Mouse (Mus musculus) liver, adult 2 months (tissue): ENCODE measurements around the gene Ppp1r14a. TPM values are rescaled to one million over a fixed set of nuclear protein-coding genes. Genes with fewer than 3 reads are reported as not detected.
A peak's percentile ranks its signal among the peaks of the same experiment; 100 is the strongest.

Experiments used
- DNase-seq: peaks from one replicate; pipeline ENCODE4 v3.0.0-alpha.2; 2011; ENCODE audit warnings: low read depth, low spot score; ENCODE audit errors: extremely low read depth
- H3K27ac ChIP-seq: fragments of 200-500 bp; replicated peaks from 2 replicates; pipeline ENCODE4 v1.5.1; 2012; ENCODE audit warnings: low read depth, mild to moderate bottlenecking, control low read depth, inconsistent platforms, low read length; ENCODE audit not compliant: insufficient read depth
- H3K27me3 ChIP-seq: fragments of 200-500 bp; 2 replicates; pipeline ENCODE4 v1.6.1; 2012; ENCODE audit warnings: mild to moderate bottlenecking, moderate library complexity, low read length, inconsistent platforms; ENCODE audit not compliant: control insufficient read depth, insufficient read depth
- H3K36me3 ChIP-seq: fragments of 200-500 bp; 2 replicates; pipeline ENCODE4 v1.6.1; 2012; ENCODE audit warnings: low read length, inconsistent platforms; ENCODE audit not compliant: control insufficient read depth, insufficient read depth
- H3K4me1 ChIP-seq: fragments of 200-500 bp; 2 replicates; pipeline ENCODE4 v1.6.1; 2011; ENCODE audit warnings: low read length; ENCODE audit not compliant: control insufficient read depth, insufficient read depth
- H3K4me3 ChIP-seq: fragments of 200-500 bp; 2 replicates; pipeline ENCODE4 v1.5.1; 2011; ENCODE audit warnings: low read depth, mild to moderate bottlenecking, control low read depth, low read length, moderate library complexity; ENCODE audit not compliant: insufficient read depth
- H3K79me2 ChIP-seq: fragments of 200-500 bp; 2 replicates; pipeline ENCODE4 v1.6.1; 2012; ENCODE audit warnings: inconsistent platforms, mild to moderate bottlenecking, low read length, moderate library complexity; ENCODE audit not compliant: control insufficient read depth, insufficient read depth
- H3K9ac ChIP-seq: fragments of 200-500 bp; 2 replicates; pipeline ENCODE4 v1.6.1; 2012; ENCODE audit warnings: low read depth, mild to moderate bottlenecking, control low read depth, inconsistent platforms, low read length
- CTCF ChIP-seq: fragments of 200-500 bp; IDR thresholded peaks from 2 replicates; pipeline ENCODE4 v1.5.1; 2011; ENCODE audit warnings: low read depth, low read length, control low read depth
- POLR2A ChIP-seq: fragments of 200-500 bp; IDR thresholded peaks from 2 replicates; pipeline ENCODE4 v1.6.1; 2011; ENCODE audit warnings: low read length, control low read depth; ENCODE audit not compliant: insufficient read depth; ENCODE audit errors: extremely low read depth
- WGBS: fragments of 180-500 bp; shearing (Covaris S2); methylation state at CpG from one replicate; pipeline ENCODE4 v1.1.7; 2018; 5-methylcytosine and 5-hydroxymethylcytosine counted together
- polyA plus RNA-seq: library from polyadenylated mRNA; depleted of rRNA; stranded (reverse); fragments of >200 nt; gene quantifications from 2 replicates; pipeline ENCODE4 v1.2.3, GENCODE M21; 2012
- total RNA-seq: library from RNA; depleted of rRNA; stranded (reverse); fragments of >200 nt; gene quantifications from 2 replicates; pipeline ENCODE4 v1.2.3, GENCODE M21; 2014

Ppp1r14a gene
- total and polyA plus RNA-seq, 2 experiments, result 1.0 to 5.0 TPM

DNA sequence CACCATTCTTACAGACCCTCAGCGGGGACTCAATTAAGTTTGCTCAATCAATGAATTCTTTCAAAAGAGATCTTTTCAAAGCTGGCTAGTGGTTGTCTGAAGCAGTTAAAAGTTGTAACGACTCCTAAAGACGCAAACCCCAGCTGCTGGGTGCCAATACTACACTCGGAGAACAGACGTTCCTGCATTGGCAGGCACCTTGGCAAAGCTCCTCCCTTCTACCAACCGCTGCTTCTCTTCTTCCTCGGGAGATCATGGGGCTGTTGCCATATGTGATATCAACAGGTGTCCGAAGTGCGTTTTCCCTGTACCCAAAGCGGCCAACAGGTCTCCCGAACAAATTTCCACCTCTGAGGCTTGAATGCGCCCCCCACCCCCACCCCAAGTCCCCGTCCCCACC is 8.3 kb upstream of the Ppp1r14a start:
- TF ChIP-seq CTCF (no peak), POLR2A (no peak)
- peak overlapping the region; percentile 20; the same call in 1 of the 2 replicates for H3K9ac ChIP-seq
- H3K79me2 ChIP-seq, result peaks cover 14% of the 10 kb centered on the region; the same call in 1 of the 2 replicates
- H3K4me3 ChIP-seq, result peak overlapping the region; percentile 96; the same call in 1 of the 2 replicates
- peaks cover 4% of the 10 kb centered on the region; the same call in 1 of the 2 replicates for H3K4me1 ChIP-seq
- DNase-seq, result peak; percentile 58
- 8% methylated on average over 13 of the region's 13 CpGs for WGBS
- no peaks in the 10 kb centered on the region for H3K27me3 ChIP-seq
- no peaks in the 10 kb centered on the region for H3K36me3 ChIP-seq
- peak overlapping the region; percentile 8; the same call in 1 of the 2 replicates for H3K27ac ChIP-seq

- Histone ChIP-seq H3K27ac (peak within 1 kb of the TSS; percentile 91), H3K27me3 (no peaks in the 10 kb centered on the region), H3K4me3 (peak within 1 kb of the TSS; percentile 96), H3K4me1 (peaks cover 4% of the 10 kb centered on the region; the same call in 1 of the 2 replicates), H3K36me3 (no peaks in the 10 kb centered on the region), H3K79me2 (peaks cover 8% of the 10 kb centered on the region; the same call in 1 of the 2 replicates), H3K9ac (peak within 1 kb of the TSS; percentile 91)
- TF ChIP-seq CTCF (peak; percentile 38; the same call in 1 of the 2 replicates), POLR2A (peak; percentile 78)
- under 1% methylated on average over 80 of the region's 80 CpGs for WGBS
- peak; percentile 70 for DNase-seq
Measured at GRCm38 (mm10) chr7:29281201-29282073, 7.7 kb upstream of the Ppp1r14a start, which contains the start of gene Spint2. TSS of gene Spint2 (minus strand) at chr7:29281912.

GRCm38 (mm10) chr7:29282074-29282554 is 7.0 kb upstream of the Ppp1r14a start:
- Histone ChIP-seq H3K27me3 (no peaks in the 10 kb centered on the region), H3K79me2 (peaks cover 5% of the 10 kb centered on the region; the same call in 1 of the 2 replicates), H3K9ac (peak overlapping the region; percentile 75), H3K36me3 (no peaks in the 10 kb centered on the region), H3K4me1 (peaks cover 4% of the 10 kb centered on the region; the same call in 1 of the 2 replicates), H3K27ac (peak overlapping the region; percentile 82), H3K4me3 (peak overlapping the region; percentile 96)
- no peak for TF ChIP-seq CTCF
- TF ChIP-seq POLR2A, result no peak
- DNase-seq, result peak; percentile 72
- WGBS, result 8% methylated on average over 21 of the region's 21 CpGs

DNA sequence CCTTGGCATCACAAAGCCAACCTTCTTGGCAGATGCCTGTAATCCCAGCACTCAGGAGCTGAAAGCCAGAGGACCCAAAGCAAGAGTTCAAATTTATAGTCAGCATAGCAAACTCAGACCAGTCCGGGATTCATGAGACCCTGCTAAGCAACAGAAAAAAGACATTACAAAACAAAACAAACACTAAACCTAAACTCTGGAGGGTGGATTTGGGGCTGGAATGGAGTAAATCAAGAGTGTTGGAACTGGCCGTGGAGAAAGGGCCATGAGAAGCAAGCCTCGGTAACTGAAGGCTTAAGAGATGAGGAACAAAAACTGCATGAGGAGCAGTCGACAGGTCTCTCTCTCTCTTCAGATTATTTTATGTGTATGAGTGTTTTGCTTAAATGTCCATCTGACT is 5.2 kb upstream of the Ppp1r14a start:
- WGBS, result 86% methylated on average over 4 of the region's 4 CpGs
- Histone ChIP-seq H3K4me3 (no peak overlapping the region), H3K9ac (no peak overlapping the region), H3K27ac (no peak overlapping the region), H3K36me3 (no peaks in the 10 kb centered on the region), H3K27me3 (no peaks in the 10 kb centered on the region), H3K79me2 (peaks cover 5% of the 10 kb centered on the region; the same call in 1 of the 2 replicates), H3K4me1 (peaks cover 4% of the 10 kb centered on the region; the same call in 1 of the 2 replicates)
- DNase-seq, result no peak
- TF ChIP-seq CTCF (no peak), POLR2A (no peak)

GRCm38 (mm10) chr7:29284523-29284922 is 4.6 kb upstream of the Ppp1r14a start:
- H3K27me3 ChIP-seq, result no peaks in the 10 kb centered on the region
- no peak for DNase-seq

More at GRCm38 (mm10) chr7:29284523-29284922, 4.6 kb upstream of the Ppp1r14a start:
- Histone ChIP-seq H3K36me3 (no peaks in the 10 kb centered on the region), H3K4me3 (no peak overlapping the region), H3K9ac (no peak overlapping the region), H3K79me2 (peaks cover 5% of the 10 kb centered on the region; the same call in 1 of the 2 replicates), H3K27ac (no peak overlapping the region), H3K4me1 (peaks cover 4% of the 10 kb centered on the region; the same call in 1 of the 2 replicates)
- no peak for TF ChIP-seq CTCF
- WGBS, result 93% methylated on average over 6 of the region's 6 CpGs
